Mouse (Mus musculus) testis, postnatal 10 days (tissue): ENCODE measurements around the gene Otub2.
A peak's percentile ranks its signal among the peaks of the same experiment; 100 is the strongest.

Experiments
- DNase-seq: peaks from one replicate; pipeline ENCODE4 v3.0.0; 2021; ENCODE audit warnings: low spot score

The Otub2 gene

GRCm38 (mm10) chr12:103373530-103374236 is 14.8 kb upstream of the Otub2 start:
- no peak for DNase-seq

GRCm38 (mm10) chr12:103376124-103376523 is 12.4 kb upstream of the Otub2 start:
- no peak for DNase-seq

- DNase-seq = no peak
Measured at GRCm38 (mm10) chr12:103376774-103377173, 11.7 kb upstream of the Otub2 start.

- no peak for DNase-seq
Measured at GRCm38 (mm10) chr12:103380226-103380625, 8.3 kb upstream of the Otub2 start.

- no peak for DNase-seq
Measured at GRCm38 (mm10) chr12:103389348-103389727, 856 bp downstream of the Otub2 start.

- peak; percentile 41 for DNase-seq
Measured at GRCm38 (mm10) chr12:103389982-103390381, 1.5 kb downstream of the Otub2 start.

GRCm38 (mm10) chr12:103391098-103391497 is 2.6 kb downstream of the Otub2 start:
- DNase-seq = peak; percentile 37

- DNase-seq = no peak
Measured at GRCm38 (mm10) chr12:103393528-103393927, 5.0 kb downstream of the Otub2 start.

- no peak for DNase-seq
Measured at GRCm38 (mm10) chr12:103395486-103396275, 7.2 kb downstream of the Otub2 start.

GRCm38 (mm10) chr12:103396751-103397150 is 8.3 kb downstream of the Otub2 start:
- DNase-seq = no peak

GRCm38 (mm10) chr12:103404131-103404530 is 15.6 kb downstream of the Otub2 start:
- DNase-seq = no peak

GRCm38 (mm10) chr12:103407720-103408119 is 19.2 kb downstream of the Otub2 start, which contains the start of gene 9330161L09Rik:
Gene 9330161L09Rik, minus strand, starts transcription at chr12:103407820.
- no peak for DNase-seq

- no peak for DNase-seq
Measured at GRCm38 (mm10) chr12:103408144-103408543, 19.7 kb downstream of the Otub2 start.

- no peak for DNase-seq
Measured at GRCm38 (mm10) chr12:103425016-103425728, 36.7 kb downstream of the Otub2 start.

GRCm38 (mm10) chr12:103425729-103426470 is 37.4 kb downstream of the Otub2 start, which contains the start of gene Ddx24:
Gene Ddx24, minus strand, starts transcription at chr12:103425830.
- DNase-seq = peak; percentile 96

GRCm38 (mm10) chr12:103426710-103427109 is 38.2 kb downstream of the Otub2 start:
- DNase-seq = no peak

- peak; percentile 45 for DNase-seq
Measured at GRCm38 (mm10) chr12:103433430-103433829, 44.9 kb downstream of the Otub2 start.

- peak; percentile 56 for DNase-seq
Measured at GRCm38 (mm10) chr12:103433986-103434731, 45.7 kb downstream of the Otub2 start, which contains the start of gene Ifi27. Gene Ifi27, plus strand, starts transcription at chr12:103434211.

- peak; percentile 26 for DNase-seq
Measured at GRCm38 (mm10) chr12:103434861-103435260, 46.4 kb downstream of the Otub2 start.

GRCm38 (mm10) chr12:103437601-103438000 is 49.1 kb downstream of the Otub2 start:
- DNase-seq = peak; percentile 28

- DNase-seq = no peak
Measured at GRCm38 (mm10) chr12:103443524-103443923, 55.0 kb downstream of the Otub2 start, which contains the start of gene Ifi27l2a. Gene Ifi27l2a, minus strand, starts transcription at chr12:103443680.
